Mouse (Mus musculus): Measurements from ENCODE around the gene Gm11060.

DNA sequence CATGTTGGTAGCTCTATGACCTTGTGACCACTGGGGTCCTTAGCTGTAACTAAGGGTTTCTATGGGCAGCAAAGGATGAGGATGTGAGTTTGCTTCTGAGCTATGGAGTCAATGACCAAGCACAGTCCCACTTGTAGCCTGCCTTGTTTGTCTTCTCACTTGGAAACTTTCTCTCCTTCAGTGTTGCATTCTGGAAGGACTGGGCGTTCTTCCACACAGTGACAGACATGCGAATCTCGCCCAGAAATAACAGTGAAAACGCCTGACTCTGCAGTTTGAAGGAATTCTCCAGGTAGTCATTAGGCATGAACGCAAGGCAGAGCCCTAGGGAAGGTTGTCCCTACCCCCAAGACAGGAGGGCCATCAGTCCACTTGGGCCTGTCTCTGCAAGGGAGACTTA lies 827 bp upstream of the Gm11060 start:
- no peak for TF ChIP-seq POLR2A (IDR thresholded peaks at IDR 0.05; ENCODE audit: control insufficient read depth, low read depth, low read length)
- TF ChIP-seq CTCF (IDR thresholded peaks at IDR 0.05; ENCODE audit: control insufficient read depth, insufficient read depth, insufficient replicate concordance, low read depth, low read length), result no peak
